Mouse (Mus musculus) spleen, adult 2 months (tissue): ENCODE results near the gene Psma5. TPM values are rescaled to one million over a fixed set of nuclear protein-coding genes. Genes with fewer than 3 reads are reported as not detected.

Experiments used
- DNase-seq, 2 experiments: peaks; one replicate each; pipeline versions ENCODE4 v3.0.0 to v3.0.0-alpha.2; 2012 to 2021; ENCODE audit warnings: low spot score in 2 of 2, low read depth in 1 of 2
- H3K27ac ChIP-seq: fragments of 200-500 bp; 2 replicates; pipeline ENCODE4 v1.5.1; 2012; ENCODE audit warnings: low read length, inconsistent platforms; ENCODE audit not compliant: insufficient read depth
- H3K27me3 ChIP-seq: fragments of 200-500 bp; 2 replicates; pipeline ENCODE4 v1.6.1; 2012; ENCODE audit warnings: mild to moderate bottlenecking, moderate library complexity, low read length, inconsistent platforms; ENCODE audit not compliant: control insufficient read depth, insufficient read depth
- H3K36me3 ChIP-seq: fragments of 200-500 bp; 2 replicates; pipeline ENCODE4 v1.6.1; 2012; ENCODE audit warnings: mild to moderate bottlenecking, low read length, inconsistent platforms; ENCODE audit not compliant: control insufficient read depth, insufficient read depth
- H3K4me1 ChIP-seq: fragments of 200-500 bp; 2 replicates; pipeline ENCODE4 v1.6.1; 2011; ENCODE audit warnings: inconsistent platforms; ENCODE audit not compliant: control insufficient read depth, insufficient read depth, insufficient read length
- H3K4me3 ChIP-seq: fragments of 200-500 bp; 2 replicates; pipeline ENCODE4 v1.5.1; 2011; ENCODE audit warnings: mild to moderate bottlenecking, inconsistent platforms; ENCODE audit not compliant: insufficient read depth, insufficient read length; ENCODE audit errors: extremely low read depth
- CTCF ChIP-seq: fragments of 200-500 bp; IDR thresholded peaks from 2 replicates; pipeline ENCODE4 v1.5.1; 2011; ENCODE audit warnings: mild to moderate bottlenecking, inconsistent platforms; ENCODE audit not compliant: insufficient read depth, insufficient read length, insufficient replicate concordance; ENCODE audit errors: extremely low read depth
- POLR2A ChIP-seq: fragments of 200-500 bp; IDR thresholded peaks from 2 replicates; pipeline ENCODE4 v1.6.1; 2011; ENCODE audit warnings: low read depth, low read length, inconsistent platforms
- WGBS: fragments of 180-500 bp; shearing (Covaris S2); methylation state at CpG from one replicate; pipeline ENCODE4 v1.1.7; 2018; 5-methylcytosine and 5-hydroxymethylcytosine counted together
- polyA plus RNA-seq: library from polyadenylated mRNA; depleted of rRNA; stranded (reverse); fragments of >200 nt; gene quantifications from 2 replicates; pipeline ENCODE4 v1.2.3, GENCODE M21; 2012

Psma5 gene
- polyA plus RNA-seq, 1 experiment: 21.3 TPM

- Histone ChIP-seq H3K27ac (no peak overlapping the region; the same call in 1 of the 2 replicates), H3K4me1 (no peaks in the 10 kb centered on the region; the same call in 1 of the 2 replicates)
- TF ChIP-seq POLR2A: no peak
Measured at GRCm38 (mm10) chr3:108287811-108288805, 31.4 kb downstream of the Psma5 start.

GRCm38 (mm10) chr3:108289311-108290130 lies 32.8 kb downstream of the Psma5 start:
- Histone ChIP-seq H3K27me3 (peaks cover under 1% of the 10 kb centered on the region; the same call in 1 of the 2 replicates), H3K36me3 (no peaks in the 10 kb centered on the region), H3K27ac (no peak overlapping the region), H3K4me1 (no peaks in the 10 kb centered on the region), H3K4me3 (no peak overlapping the region)
- WGBS: 78% methylated on average over 13 of the region's 13 CpGs
- TF ChIP-seq POLR2A: no peak
- no peak for TF ChIP-seq CTCF
- no peak for DNase-seq

More at GRCm38 (mm10) chr3:108287811-108288805, 31.4 kb downstream of the Psma5 start:
- DNase-seq: no peak
- WGBS: 90% methylated on average over 17 of the region's 17 CpGs
- H3K36me3 ChIP-seq: no peaks in the 10 kb centered on the region
- H3K27me3 ChIP-seq: peaks cover 11% of the 10 kb centered on the region
- H3K4me3 ChIP-seq: no peak overlapping the region

GRCm38 (mm10) chr3:108291036-108291799 lies 34.5 kb downstream of the Psma5 start:
- Histone ChIP-seq H3K27me3 (no peaks in the 10 kb centered on the region), H3K4me1 (no peaks in the 10 kb centered on the region), H3K27ac (no peak overlapping the region), H3K36me3 (no peaks in the 10 kb centered on the region), H3K4me3 (no peak overlapping the region)
- TF ChIP-seq CTCF (no peak), POLR2A (no peak)
- 80% methylated on average over 17 of the region's 17 CpGs for WGBS
- DNase-seq: no peak

- Histone ChIP-seq H3K4me1 (no peaks in the 10 kb centered on the region), H3K36me3 (no peaks in the 10 kb centered on the region), H3K27me3 (no peaks in the 10 kb centered on the region), H3K27ac (no peak overlapping the region), H3K4me3 (no peak overlapping the region)
- no peak for DNase-seq
- 28% methylated on average over 2 of the region's 2 CpGs for WGBS
- TF ChIP-seq CTCF: no peak
- TF ChIP-seq POLR2A: no peak
Measured at GRCm38 (mm10) chr3:108294398-108294797, 37.7 kb downstream of the Psma5 start.

GRCm38 (mm10) chr3:108295379-108296219 lies 38.9 kb downstream of the Psma5 start:
- Histone ChIP-seq H3K4me1 (no peaks in the 10 kb centered on the region), H3K36me3 (no peaks in the 10 kb centered on the region), H3K4me3 (no peak overlapping the region), H3K27me3 (no peaks in the 10 kb centered on the region), H3K27ac (no peak overlapping the region)
- DNase-seq: peak in 1 of 2 experiments; percentile 5
- 41% methylated on average over 14 of the region's 14 CpGs for WGBS
- TF ChIP-seq POLR2A (no peak), CTCF (no peak)
